Mouse (Mus musculus) heart, adult 2 months (tissue): ENCODE data around the gene Tns3.

Experiments
- CTCF ChIP-seq: fragments of 200-600 bp; IDR thresholded peaks from 2 replicates; pipeline ENCODE4 v1.8.1; 2022; ENCODE audit warnings: antibody characterized with exemption, mild to moderate bottlenecking, moderate library complexity
- EP300 ChIP-seq: fragments of 200-500 bp; IDR thresholded peaks from 2 replicates; pipeline ENCODE4 v1.6.1; 2011; ENCODE audit warnings: low read depth, low read length, control low read depth; ENCODE audit not compliant: insufficient read depth
- POLR2A ChIP-seq: fragments of 200-500 bp; IDR thresholded peaks from 2 replicates; pipeline ENCODE4 v1.6.1; 2011; ENCODE audit warnings: mild to moderate bottlenecking, low read depth, low read length, control low read depth; ENCODE audit not compliant: insufficient read depth

- TF ChIP-seq POLR2A (no peak), CTCF (no peak), EP300 (no peak)
Measured at GRCm38 (mm10) chr11:8679221-8679620, 14.9 kb upstream of the Tns3 start.
